Mouse (Mus musculus) heart, embryonic 11.5 days (tissue): ENCODE data around the gene Agbl4. TPM values are rescaled to one million over a fixed set of nuclear protein-coding genes. Genes with fewer than 3 reads are reported as not detected.

Source experiments
- ATAC-seq: fragments of 200-750 bp; cut with Nextera tagmentation; replicated peaks from 2 replicates; pipeline ENCODE4 v1.8.0; 2017; ENCODE audit warnings: moderate library complexity; ENCODE audit not compliant: insufficient number of reproducible peaks, low FRiP score, low TSS enrichment
- H3K27ac ChIP-seq: fragments of 300-500 bp; sonication (generic); 2 replicates; pipeline ENCODE4 v1.5.1; 2014; ENCODE audit warnings: mild to moderate bottlenecking, low read depth, low read length
- H3K27me3 ChIP-seq: fragments of 300-500 bp; sonication (generic); 2 replicates; pipeline ENCODE4 v1.6.1; 2014; ENCODE audit warnings: mild to moderate bottlenecking, low read length, mixed read lengths; ENCODE audit not compliant: control insufficient read depth, insufficient read depth
- H3K36me3 ChIP-seq: fragments of 300-500 bp; sonication (generic); 2 replicates; pipeline ENCODE4 v1.6.1; 2014; ENCODE audit warnings: mild to moderate bottlenecking, low read length, moderate library complexity, mixed read lengths; ENCODE audit not compliant: control insufficient read depth, insufficient read depth
- H3K4me1 ChIP-seq: fragments of 300-500 bp; sonication (generic); 2 replicates; pipeline ENCODE4 v1.6.1; 2014; ENCODE audit warnings: low read length; ENCODE audit not compliant: control insufficient read depth, insufficient read depth
- H3K4me2 ChIP-seq: fragments of 300-500 bp; sonication (generic); 2 replicates; pipeline ENCODE4 v1.6.1; 2014; ENCODE audit warnings: mild to moderate bottlenecking, moderate library complexity
- H3K4me3 ChIP-seq: fragments of 300-500 bp; sonication (generic); 2 replicates; pipeline ENCODE4 v1.5.1; 2014; ENCODE audit warnings: low read depth, low read length
- H3K9ac ChIP-seq: fragments of 300-500 bp; sonication (generic); 2 replicates; pipeline ENCODE4 v1.6.1; 2014; ENCODE audit warnings: mild to moderate bottlenecking, low read depth, low read length, moderate library complexity
- H3K9me3 ChIP-seq: fragments of 300-500 bp; sonication (generic); replicated peaks from 2 replicates; pipeline ENCODE4 v1.6.1; 2016; ENCODE audit warnings: low read length; ENCODE audit not compliant: control insufficient read depth
- WGBS: fragments of 180-500 bp; shearing (Covaris S2); extraction: QIAGEN DNeasy Blood & Tissue Kit; methylation state at CpG from one replicate; pipeline ENCODE4 v1.1.7; 2014; ENCODE audit not compliant: insufficient replicate concordance; 5-methylcytosine and 5-hydroxymethylcytosine counted together
- polyA plus RNA-seq: library from polyadenylated mRNA; unstranded; fragments of >200 nt; fragmentation: Nextera tagmentation; extraction: Ambion mirVana; gene quantifications from 2 replicates; pipeline ENCODE4 v1.2.1, GENCODE M21; 2014

The Agbl4 gene
- polyA plus RNA-seq, 1 experiment from 2014 or later, result 0.90 TPM

- ATAC-seq, result no peak
- H3K27ac ChIP-seq, result no peak overlapping the region
- H3K36me3 ChIP-seq, result no peaks in the 10 kb centered on the region
- no peaks in the 10 kb centered on the region for H3K4me1 ChIP-seq
- no peaks in the 10 kb centered on the region for H3K9me3 ChIP-seq
- H3K27me3 ChIP-seq, result no peaks in the 10 kb centered on the region
- H3K4me3 ChIP-seq, result no peak overlapping the region
- H3K9ac ChIP-seq, result no peak overlapping the region
- 82% methylated on average over 2 of the region's 2 CpGs for WGBS
- H3K4me2 ChIP-seq, result no peak overlapping the region
These were observed 966.7 kb downstream of the Agbl4 start for GRCm38 (mm10) chr4:111364199-111364598.

GRCm38 (mm10) chr4:111367771-111368170, 970.3 kb downstream of the Agbl4 start:
- Histone ChIP-seq H3K4me3 (no peak overlapping the region), H3K4me2 (no peak overlapping the region), H3K9ac (no peak overlapping the region), H3K27ac (no peak overlapping the region), H3K36me3 (no peaks in the 10 kb centered on the region), H3K9me3 (no peaks in the 10 kb centered on the region), H3K4me1 (no peaks in the 10 kb centered on the region), H3K27me3 (no peaks in the 10 kb centered on the region)
- ATAC-seq, result no peak
- WGBS, result 54% methylated on average over 2 of the region's 2 CpGs

GRCm38 (mm10) chr4:111377159-111377558, 979.7 kb downstream of the Agbl4 start:
- H3K9me3 ChIP-seq, result no peaks in the 10 kb centered on the region
- H3K9ac ChIP-seq, result no peak overlapping the region
- no peak overlapping the region for H3K27ac ChIP-seq
- H3K27me3 ChIP-seq, result no peaks in the 10 kb centered on the region
- H3K4me1 ChIP-seq, result no peaks in the 10 kb centered on the region
- no peaks in the 10 kb centered on the region for H3K36me3 ChIP-seq
- no peak for ATAC-seq
- H3K4me2 ChIP-seq, result no peak overlapping the region
- no peak overlapping the region for H3K4me3 ChIP-seq

- Histone ChIP-seq H3K9me3 (no peaks in the 10 kb centered on the region), H3K4me1 (no peaks in the 10 kb centered on the region), H3K4me3 (no peak overlapping the region), H3K27ac (no peak overlapping the region), H3K9ac (no peak overlapping the region), H3K4me2 (no peak overlapping the region), H3K36me3 (no peaks in the 10 kb centered on the region), H3K27me3 (no peaks in the 10 kb centered on the region)
- ATAC-seq, result no peak
- 85% methylated on average over 3 of the region's 3 CpGs for WGBS
These were observed 980.6 kb downstream of the Agbl4 start for GRCm38 (mm10) chr4:111378071-111378470.

- Histone ChIP-seq H3K36me3 (no peaks in the 10 kb centered on the region), H3K27me3 (no peaks in the 10 kb centered on the region), H3K9ac (no peak overlapping the region), H3K27ac (no peak overlapping the region), H3K4me3 (no peak overlapping the region), H3K4me2 (no peak overlapping the region), H3K9me3 (no peaks in the 10 kb centered on the region), H3K4me1 (no peaks in the 10 kb centered on the region)
- no peak for ATAC-seq
- WGBS, result 87% methylated on average over 2 of the region's 2 CpGs
These were observed 985.6 kb downstream of the Agbl4 start for GRCm38 (mm10) chr4:111383101-111383500.

- Histone ChIP-seq H3K9me3 (no peaks in the 10 kb centered on the region), H3K9ac (no peak overlapping the region), H3K27me3 (no peaks in the 10 kb centered on the region), H3K4me1 (no peaks in the 10 kb centered on the region), H3K4me2 (no peak overlapping the region), H3K4me3 (no peak overlapping the region), H3K27ac (no peak overlapping the region), H3K36me3 (no peaks in the 10 kb centered on the region)
- ATAC-seq, result no peak
These were observed 993.3 kb downstream of the Agbl4 start for GRCm38 (mm10) chr4:111390736-111391135.

GRCm38 (mm10) chr4:111399784-111400183, 1002.3 kb downstream of the Agbl4 start:
- H3K9ac ChIP-seq, result no peak overlapping the region
- no peaks in the 10 kb centered on the region for H3K36me3 ChIP-seq
- H3K9me3 ChIP-seq, result no peaks in the 10 kb centered on the region
- no peaks in the 10 kb centered on the region for H3K4me1 ChIP-seq
- ATAC-seq, result no peak
- H3K27me3 ChIP-seq, result no peaks in the 10 kb centered on the region
- H3K4me2 ChIP-seq, result no peak overlapping the region
- no peak overlapping the region for H3K4me3 ChIP-seq
- H3K27ac ChIP-seq, result no peak overlapping the region

- no peak overlapping the region for H3K4me3 ChIP-seq
- no peaks in the 10 kb centered on the region for H3K36me3 ChIP-seq
- 39% methylated on average over 2 of the region's 2 CpGs for WGBS
- no peaks in the 10 kb centered on the region for H3K27me3 ChIP-seq
- H3K27ac ChIP-seq, result no peak overlapping the region
- no peak for ATAC-seq
- H3K9me3 ChIP-seq, result no peaks in the 10 kb centered on the region
- H3K4me1 ChIP-seq, result no peaks in the 10 kb centered on the region
- no peak overlapping the region for H3K4me2 ChIP-seq
- no peak overlapping the region for H3K9ac ChIP-seq
These were observed 1003.2 kb downstream of the Agbl4 start for GRCm38 (mm10) chr4:111400676-111401075.

- Histone ChIP-seq H3K27me3 (no peaks in the 10 kb centered on the region), H3K9ac (no peak overlapping the region), H3K27ac (no peak overlapping the region)
These were observed 1005.8 kb downstream of the Agbl4 start for GRCm38 (mm10) chr4:111403243-111403642.

More at GRCm38 (mm10) chr4:111403243-111403642, 1005.8 kb downstream of the Agbl4 start:
- Histone ChIP-seq H3K4me3 (no peak overlapping the region), H3K4me1 (no peaks in the 10 kb centered on the region), H3K4me2 (no peak overlapping the region), H3K36me3 (no peaks in the 10 kb centered on the region), H3K9me3 (no peaks in the 10 kb centered on the region)
- no peak for ATAC-seq
- 41% methylated on average over 1 of the region's 1 CpGs for WGBS
